In the genomic region with DNA sequence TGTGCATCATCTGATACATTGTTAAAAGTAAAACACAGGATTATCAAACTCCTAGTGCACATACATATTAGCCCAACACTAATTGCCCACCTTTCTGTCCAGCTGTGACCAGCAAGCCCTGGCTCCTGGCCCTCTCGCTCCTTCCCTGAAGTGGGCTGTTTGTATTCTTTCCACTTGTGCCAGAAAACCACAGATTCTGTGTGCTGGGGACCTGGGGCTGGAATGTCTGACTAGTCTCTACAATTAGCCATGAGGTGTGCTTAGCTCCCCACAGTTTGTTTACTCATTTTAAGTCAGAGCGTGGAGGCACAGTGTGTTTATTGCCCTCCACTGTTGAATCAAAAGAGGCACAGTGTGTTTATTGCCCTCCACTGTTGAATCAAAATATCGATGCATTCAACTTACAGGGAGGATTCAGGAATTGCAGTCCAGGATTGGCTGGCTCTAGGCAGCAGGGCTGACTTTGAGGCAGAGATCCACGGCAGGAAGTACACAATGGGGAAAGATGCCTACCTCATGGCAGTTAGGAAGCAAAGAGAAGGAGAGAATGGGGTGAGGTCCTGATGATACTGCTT, we compare ENCODE assay signal across 16 mouse cellular contexts. TPM values are rescaled to one million over a fixed set of nuclear protein-coding genes. Genes with fewer than 3 reads are reported as not detected.
"Had no signal": no experiment of that assay in that cellular context is flagged by ENCODE, and none has a peak within 500 bp of the region (broad histone marks: within the 10 kb centered on the region; RNA-seq: fewer than 3 reads in every experiment).

No protein-coding gene starts in this region.

- H3K27ac ChIP-seq: layer of hippocampus, adult 2 months; midbrain, embryonic 13.5 days; neural tube, embryonic 15.5 days had no signal

- H3K27me3 ChIP-seq: neural tube, embryonic 15.5 days had no signal

- DNase-seq: kidney, adult 9 months; kidney, postnatal 10 days; kidney, postnatal 4 days; left cerebral cortex, postnatal 4 days; right cerebral cortex, adult 18-20 months; right cerebral cortex, postnatal 25 days; thymus, postnatal 36 days had no signal

- H3K4me1 ChIP-seq: midbrain, embryonic 13.5 days had no signal

- H3K4me3 ChIP-seq: layer of hippocampus, adult 2 months; midbrain, embryonic 13.5 days; myocyte; neural tube, embryonic 15.5 days had no signal

- H3K36me3 ChIP-seq: midbrain, embryonic 13.5 days; neural tube, embryonic 15.5 days had no signal

- ATAC-seq: hindbrain, embryonic 16.5 days; inflammation-experienced regulatory T-cells, adult 6 months; intestine, postnatal 0 days; midbrain, embryonic 13.5 days had no signal

- H3K4me2 ChIP-seq: liver, embryonic 11.5 days; midbrain, embryonic 13.5 days; neural tube, embryonic 15.5 days had no signal

- H3K9me3 ChIP-seq: midbrain, embryonic 13.5 days; neural tube, embryonic 15.5 days had no signal

- H3K9ac ChIP-seq: midbrain, embryonic 13.5 days; neural tube, embryonic 15.5 days had no signal

RNA-seq across cellular contexts. Expression of a gene that starts 5.9 kb away (rescaled TPM):
- total RNA-seq: megakaryocyte-erythroid progenitor cell, adult 5-6 weeks had no signal
- polyA plus RNA-seq: inflammation-experienced regulatory T-cells, adult 6 months had no signal
